In the genomic region with DNA sequence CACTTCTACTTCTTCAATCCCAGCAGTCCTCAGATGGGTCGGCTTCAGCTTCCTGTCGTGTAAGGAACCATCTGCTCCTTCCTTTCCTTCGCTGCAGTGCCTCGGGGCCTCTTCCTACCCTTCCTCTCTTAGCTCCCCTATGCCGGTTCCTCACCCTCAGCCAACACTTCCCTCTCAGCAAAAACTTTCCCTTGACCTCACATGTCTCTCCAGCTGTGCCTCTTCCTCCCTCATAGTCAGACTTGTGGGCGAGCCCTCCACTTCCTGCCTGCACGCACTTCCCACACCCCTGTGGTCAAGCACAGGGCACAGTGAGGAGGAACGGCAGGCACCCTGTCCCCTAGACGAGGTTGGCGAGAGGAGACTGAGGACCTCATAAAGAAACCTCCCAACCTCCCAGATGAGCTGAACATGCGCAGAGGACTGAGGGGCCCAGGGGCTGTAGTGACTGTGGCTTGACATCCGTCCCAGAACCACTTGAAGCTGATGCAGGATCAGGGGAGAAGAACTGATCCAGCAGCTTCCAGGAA, we compare ENCODE assay signal across 8 mouse cellular contexts. TPM values are rescaled to one million over a fixed set of nuclear protein-coding genes. Genes with fewer than 3 reads are reported as not detected.
DNase-seq lines count a peak whose midpoint lies in the region; ATAC-seq and TF ChIP-seq lines count a peak whose summit lies in the region.
"Had no signal": no experiment of that assay in that cellular context is flagged by ENCODE, and none has a peak within 500 bp of the region (broad histone marks: within the 10 kb centered on the region; RNA-seq: fewer than 3 reads in every experiment).

No protein-coding gene starts in this region.

- H3K4me3 ChIP-seq in CH12.LX (replicated peaks in 1 of 3; ENCODE audit: low read depth in 2 of 3, low read length in 2 of 3, poor library complexity in 1 of 3): no peak overlapping the region
- H3K4me3 ChIP-seq in intestine, embryonic 16.5 days (ENCODE audit: low read length): no peak overlapping the region
- H3K4me3 ChIP-seq in hindbrain, postnatal 0 days (ENCODE audit: low read length): no peak overlapping the region
- H3K4me3 ChIP-seq: embryonic facial prominence, embryonic 12.5 days had no signal

- 40% methylated on average over 12 of the region's 12 CpGs for WGBS in intestine, embryonic 16.5 days
- WGBS in hindbrain, postnatal 0 days: 74% methylated on average over 12 of the region's 12 CpGs

- TF ChIP-seq POLR2A in CH12.LX (IDR thresholded peaks at IDR 0.05; ENCODE audit: low read depth, low read length): no peak

- no peaks in the 10 kb centered on the region for H3K9me3 ChIP-seq in CH12.LX (replicated peaks; ENCODE audit: low read length)
- no peaks in the 10 kb centered on the region for H3K9me3 ChIP-seq in intestine, embryonic 16.5 days (ENCODE audit: control insufficient read depth, low read length)
- H3K9me3 ChIP-seq in hindbrain, postnatal 0 days (ENCODE audit: low read length): no peaks in the 10 kb centered on the region
- H3K9me3 ChIP-seq: embryonic facial prominence, embryonic 12.5 days had no signal

- TF ChIP-seq RAD21 in CH12.LX (IDR thresholded peaks at IDR 0.05; ENCODE audit: low read depth, low read length): no peak

- no peak for TF ChIP-seq CTCF in CH12.LX (conservative IDR thresholded peaks at IDR 0.05 in 1 of 2, IDR thresholded peaks at IDR 0.05 in 1 of 2; ENCODE audit: low read depth in 2 of 2, low read length in 2 of 2)
- no peak for TF ChIP-seq CTCF in hindbrain, postnatal 0 days (IDR thresholded peaks at IDR 0.05; ENCODE audit: low read depth)

- peaks cover 10 to 18% of the 10 kb centered on the region in 2 experiments for H3K4me1 ChIP-seq in CH12.LX (ENCODE audit: control insufficient read depth in 1 of 2, insufficient read depth in 2 of 2)
- peaks cover 19% of the 10 kb centered on the region for H3K4me1 ChIP-seq in intestine, embryonic 16.5 days (ENCODE audit: control insufficient read depth, insufficient read depth, low read length)
- no peaks in the 10 kb centered on the region for H3K4me1 ChIP-seq in hindbrain, postnatal 0 days (ENCODE audit: insufficient read depth, low read length)

- dilution Hi-C loops in CH12.LX (cut with MboI; ENCODE audit: extremely low pct_ligation_motif_present, extremely low pct_unique_long_range_greater_than_20kb, low sequenced_read_pairs): no loop called here

- no peaks in the 10 kb centered on the region for H3K27me3 ChIP-seq in CH12.LX (replicated peaks)
- H3K27me3 ChIP-seq in intestine, embryonic 16.5 days (replicated peaks; ENCODE audit: control insufficient read depth, insufficient read depth, low read length): no peaks in the 10 kb centered on the region
- H3K27me3 ChIP-seq in hindbrain, postnatal 0 days (ENCODE audit: insufficient read depth, low read length): no peaks in the 10 kb centered on the region
- H3K27me3 ChIP-seq: embryonic facial prominence, embryonic 12.5 days had no signal

- TF ChIP-seq EP300 in CH12.LX (IDR thresholded peaks at IDR 0.05; ENCODE audit: low read length): no peak

- no peak overlapping the region for H3K4me2 ChIP-seq in CH12.LX (ENCODE audit: insufficient read depth, low read depth, poor library complexity, severe bottlenecking)
- H3K4me2 ChIP-seq in intestine, embryonic 16.5 days (ENCODE audit: low read depth, low read length): no peak overlapping the region
- no peak overlapping the region for H3K4me2 ChIP-seq in hindbrain, postnatal 0 days (ENCODE audit: low read depth, low read length)
- H3K4me2 ChIP-seq: embryonic facial prominence, embryonic 12.5 days had no signal

- in situ Hi-C loops in CH12.LX (cut with MboI; ENCODE audit: low pct_ligation_motif_present, low pct_unique_long_range_greater_than_20kb, low sequenced_read_pairs): no loop called here

- no peaks in the 10 kb centered on the region for H3K36me3 ChIP-seq in CH12.LX (replicated peaks in 1 of 2; ENCODE audit: control insufficient read depth in 1 of 2, insufficient read depth in 1 of 2, low read length in 1 of 2)
- no peaks in the 10 kb centered on the region for H3K36me3 ChIP-seq in intestine, embryonic 16.5 days (ENCODE audit: control insufficient read depth, insufficient read depth, low read length)
- no peaks in the 10 kb centered on the region for H3K36me3 ChIP-seq in hindbrain, postnatal 0 days (ENCODE audit: insufficient read depth, low read length)
- H3K36me3 ChIP-seq: embryonic facial prominence, embryonic 12.5 days had no signal

- H3K27ac ChIP-seq in CH12.LX (ENCODE audit: insufficient read depth, low read depth): no peak overlapping the region
- peak overlapping the region; percentile 80 for H3K27ac ChIP-seq in intestine, embryonic 16.5 days (ENCODE audit: low read length)
- H3K27ac ChIP-seq in hindbrain, postnatal 0 days: no peak overlapping the region

- peak; percentile 83 for DNase-seq in 416B (ENCODE audit: low read depth)
- no peak for DNase-seq in CH12.LX (ENCODE audit: extremely low read depth)
- peak; percentile 75 to 82 for DNase-seq in lung, postnatal 4 days
- no peak for DNase-seq in cerebellum, postnatal 36 days
- DNase-seq in hindbrain, postnatal 0 days (ENCODE audit: low spot score): no peak
- no peak for DNase-seq in cerebellum, adult 9-10 months

- ATAC-seq in intestine, embryonic 16.5 days: peak; percentile 78
- no peak for ATAC-seq in hindbrain, postnatal 0 days

- H3K79me2 ChIP-seq in CH12.LX (replicated peaks; ENCODE audit: control insufficient read depth, extremely low read depth, insufficient read depth, poor library complexity, severe bottlenecking): no peaks in the 10 kb centered on the region

- no peak overlapping the region for H3K9ac ChIP-seq in CH12.LX (ENCODE audit: insufficient read depth, low read depth)
- 0 out of 2 replicates have a peak overlapping the region, but pooled peaks have one; percentile 25 for H3K9ac ChIP-seq in intestine, embryonic 16.5 days (ENCODE audit: low read depth, low read length)
- no peak overlapping the region for H3K9ac ChIP-seq in hindbrain, postnatal 0 days (replicated peaks; ENCODE audit: low read length)
- H3K9ac ChIP-seq: embryonic facial prominence, embryonic 12.5 days had no signal

TF ChIP-seq in CH12.LX, 34 proteins besides CTCF, POLR2A, EP300 and RAD21:
- TF ChIP-seq TBP (conservative IDR thresholded peaks at IDR 0.05; ENCODE audit: low read depth, low read length) (0 out of 2 replicates have a peak, but pooled peaks have one; percentile 31), MEF2A (IDR thresholded peaks at IDR 0.05; ENCODE audit: borderline replicate concordance, low read depth, low read length) (no peak), BHLHE40 (IDR thresholded peaks at IDR 0.05; ENCODE audit: low read depth, low read length) (peak; percentile 60), NRF1 (IDR thresholded peaks at IDR 0.05; ENCODE audit: low read depth, low read length) (peak; percentile 62), MXI1 (IDR thresholded peaks at IDR 0.05; ENCODE audit: low read depth, low read length) (no peak), ETS1 (conservative IDR thresholded peaks at IDR 0.05; ENCODE audit: low read depth, low read length) (0 out of 2 replicates have a peak, but pooled peaks have one; percentile 25), ELF1 (IDR thresholded peaks at IDR 0.05; ENCODE audit: low read depth, low read length) (0 out of 2 replicates have a peak, but pooled peaks have one; percentile 51), PAX5 (IDR thresholded peaks at IDR 0.05; ENCODE audit: low read length) (no peak), MYC (IDR thresholded peaks at IDR 0.05; ENCODE audit: low read depth, low read length) (no peak), RCOR1 (conservative IDR thresholded peaks at IDR 0.05; ENCODE audit: low read depth, low read length) (no peak)

RNA-seq across cellular contexts. Expression of gene Arhgef17, which starts 18.6 kb away (rescaled TPM):
- total RNA-seq in CH12.LX (2012; rRNA removed) (4.6 and 6.7 TPM in 2 replicates), CH12.LX (2014; rRNA removed) (2.3 and 2.6 TPM in 2 replicates)
- 5.2 and 5.6 TPM in 2 replicates for polyA plus RNA-seq in CH12.LX (2012; ENCODE audit: insufficient read length, low read depth)
- 4.1 and 4.6 TPM in 2 replicates for polyA plus RNA-seq in intestine, embryonic 16.5 days (2015; fragmentation: Nextera tagmentation; extraction: Ambion mirVana)
- total RNA-seq in hindbrain, postnatal 0 days (2014; rRNA removed): 72.3 and 74.5 TPM in 2 replicates
- 8.1 and 10.1 TPM in 2 replicates for polyA plus RNA-seq in hindbrain, postnatal 0 days (2015; fragmentation: Nextera tagmentation; extraction: Ambion mirVana)

RNA-seq across cellular contexts. Expression of gene P2ry6, which starts 23.9 kb away (rescaled TPM):
- total RNA-seq in CH12.LX (2012; rRNA removed): 0.17 TPM in 1 of 2 replicates, not detected in the other
- total RNA-seq in CH12.LX (2014; rRNA removed): not detected in 2 replicates
- 0.45 and 1.5 TPM in 2 replicates for polyA plus RNA-seq in CH12.LX (2012; ENCODE audit: insufficient read length, low read depth)
- 9.0 and 9.8 TPM in 2 replicates for polyA plus RNA-seq in intestine, embryonic 16.5 days (2015; fragmentation: Nextera tagmentation; extraction: Ambion mirVana)
- total RNA-seq in hindbrain, postnatal 0 days (2014; rRNA removed): 1.5 and 3.5 TPM in 2 replicates
- polyA plus RNA-seq in hindbrain, postnatal 0 days (2015; fragmentation: Nextera tagmentation; extraction: Ambion mirVana): 3.4 and 3.6 TPM in 2 replicates

Comparison
In these comparisons a context has a peak if more than half of its experiments do, and no peak if none do; other contexts are left out.
1. DNase-seq: peak in 416B (single experiment) and lung, postnatal 4 days (2 of 2); none in CH12.LX (single experiment), cerebellum, postnatal 36 days (0 of 2), hindbrain, postnatal 0 days (single experiment) and cerebellum, adult 9-10 months (single experiment).